Mouse (Mus musculus) thymus, postnatal 25 days (tissue): Measurements from ENCODE around the gene Abi3bp.

ENCODE experiments used
- DNase-seq: peaks from one replicate; pipeline ENCODE4 v3.0.0; 2022

Gene Abi3bp

DNA sequence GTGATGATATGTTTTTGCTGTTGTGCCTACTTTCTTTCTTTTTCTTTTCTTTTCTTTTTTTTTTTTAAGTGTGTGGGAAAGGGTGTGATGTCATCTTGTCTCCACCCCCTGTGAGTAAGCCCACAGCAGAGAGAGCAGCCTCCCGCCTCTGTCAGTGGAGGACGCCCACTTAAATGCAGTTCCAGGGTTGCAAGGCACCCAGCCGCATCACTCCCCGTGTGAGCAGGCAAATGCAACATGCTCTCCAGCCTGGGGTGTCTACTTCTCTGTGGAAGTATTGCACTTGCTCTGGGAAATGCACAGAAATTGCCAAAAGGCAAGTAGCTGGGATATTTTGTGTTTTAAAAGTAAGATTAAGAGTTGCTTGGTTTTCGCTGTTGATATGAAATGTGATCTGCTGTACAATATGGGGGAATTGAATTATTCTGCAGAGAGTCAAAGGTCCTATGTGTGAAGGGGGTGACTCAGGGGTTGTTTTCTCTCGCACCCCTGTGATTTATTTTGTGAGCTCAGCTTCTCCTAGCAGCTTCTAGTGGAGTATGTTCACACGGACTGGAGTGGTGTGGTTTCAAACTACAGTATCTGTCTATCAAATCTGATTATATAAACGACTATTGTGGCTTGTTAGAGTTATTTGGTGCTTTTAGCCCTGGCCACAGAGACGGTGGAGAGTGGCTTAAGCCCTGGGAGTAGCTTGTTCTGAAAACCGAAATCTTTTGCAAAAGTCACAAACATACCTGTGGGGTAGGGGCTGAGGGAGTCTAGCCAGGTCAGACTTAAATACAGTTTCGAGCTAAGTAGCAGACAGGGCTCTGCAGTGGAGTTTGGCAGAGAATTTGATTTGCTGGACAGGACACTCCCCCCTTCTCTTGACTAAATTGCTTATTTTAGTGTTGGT, at the start of gene Abi3bp:
Gene Abi3bp (plus strand): TSS at position 202 of the 898 bp plus-strand sequence.
- no peak for DNase-seq

DNA sequence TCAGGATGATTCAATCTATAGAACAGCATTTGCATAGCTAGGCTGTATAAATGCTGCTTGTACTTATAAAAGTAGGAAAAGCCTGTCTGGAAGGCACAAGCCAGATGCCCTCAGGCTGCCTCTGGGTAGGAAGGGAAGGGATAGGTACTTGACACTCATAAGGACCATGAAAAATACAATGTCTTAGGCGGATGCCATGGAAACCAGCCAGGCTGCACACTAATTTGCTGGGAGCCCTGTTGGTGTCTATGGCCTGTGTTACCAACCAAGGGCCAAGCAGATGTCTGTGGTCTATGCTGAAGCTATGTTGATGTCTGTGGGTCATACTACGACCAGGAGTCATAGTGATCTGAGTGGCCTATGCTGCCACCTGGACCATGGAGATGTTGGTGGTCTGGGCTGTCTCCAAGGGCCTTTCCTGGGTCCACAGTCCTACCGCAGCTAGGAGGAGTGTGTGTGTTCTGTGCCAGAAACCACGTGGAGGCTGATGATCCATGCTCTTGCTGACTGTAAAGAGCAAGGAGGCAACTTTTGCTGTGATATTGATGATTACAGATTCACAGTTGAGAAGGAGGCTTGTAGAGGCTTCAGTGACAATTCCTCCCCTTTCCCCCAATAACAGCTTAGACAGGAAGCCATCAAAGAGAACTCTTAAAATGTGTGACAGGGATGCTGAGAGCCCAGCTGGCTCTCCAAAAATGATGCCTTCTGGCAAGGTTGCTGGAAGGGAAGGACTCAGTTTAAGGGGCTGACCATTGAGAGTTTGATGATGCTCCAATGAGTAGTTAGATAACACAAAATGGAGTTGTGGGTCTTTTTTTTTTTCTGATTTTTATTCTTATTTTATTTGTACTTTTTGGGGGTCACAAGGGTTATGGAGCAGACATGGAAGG, 42.1 kb upstream of the Abi3bp start:
- DNase-seq, result no peak

DNA sequence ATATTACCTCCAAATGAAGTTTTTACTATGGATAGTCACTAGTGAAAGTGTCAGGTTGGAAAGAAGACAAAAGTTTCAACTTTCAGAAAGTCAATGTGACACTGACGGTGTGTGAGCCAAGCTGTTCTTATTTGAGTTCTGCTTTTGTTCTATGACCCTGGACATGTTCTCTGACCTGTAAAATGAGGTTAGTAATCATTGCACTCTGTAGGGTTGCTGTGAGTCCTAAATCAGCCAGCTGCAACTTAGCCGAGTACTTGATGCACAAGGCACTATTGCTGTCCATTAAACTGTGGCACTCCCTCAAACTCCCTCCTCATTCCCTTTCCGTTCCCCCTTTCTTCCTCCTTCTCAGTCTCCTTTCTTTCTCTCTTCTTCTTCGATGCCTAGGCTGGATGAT, 37.4 kb upstream of the Abi3bp start:
- DNase-seq, result no peak

DNA sequence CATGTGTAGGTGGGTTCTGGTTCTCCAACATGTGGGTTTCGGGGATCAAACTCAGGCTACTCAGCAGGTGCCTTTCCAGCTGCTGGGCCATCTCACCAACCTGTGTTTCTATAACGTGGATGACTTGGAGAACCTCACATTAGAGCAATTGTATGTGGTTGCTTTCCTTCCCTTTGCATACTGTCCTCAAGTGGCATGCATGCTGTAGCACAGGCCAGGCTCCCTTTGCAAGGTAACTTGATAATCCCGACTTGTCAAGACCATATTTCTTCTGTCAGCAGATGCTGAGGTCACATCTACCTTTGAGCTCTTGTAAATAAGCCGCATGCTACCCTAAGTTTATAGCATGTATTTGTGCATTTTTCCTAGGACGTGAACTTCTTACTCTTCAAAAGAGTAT, 36.6 kb upstream of the Abi3bp start:
- DNase-seq, result no peak

DNA sequence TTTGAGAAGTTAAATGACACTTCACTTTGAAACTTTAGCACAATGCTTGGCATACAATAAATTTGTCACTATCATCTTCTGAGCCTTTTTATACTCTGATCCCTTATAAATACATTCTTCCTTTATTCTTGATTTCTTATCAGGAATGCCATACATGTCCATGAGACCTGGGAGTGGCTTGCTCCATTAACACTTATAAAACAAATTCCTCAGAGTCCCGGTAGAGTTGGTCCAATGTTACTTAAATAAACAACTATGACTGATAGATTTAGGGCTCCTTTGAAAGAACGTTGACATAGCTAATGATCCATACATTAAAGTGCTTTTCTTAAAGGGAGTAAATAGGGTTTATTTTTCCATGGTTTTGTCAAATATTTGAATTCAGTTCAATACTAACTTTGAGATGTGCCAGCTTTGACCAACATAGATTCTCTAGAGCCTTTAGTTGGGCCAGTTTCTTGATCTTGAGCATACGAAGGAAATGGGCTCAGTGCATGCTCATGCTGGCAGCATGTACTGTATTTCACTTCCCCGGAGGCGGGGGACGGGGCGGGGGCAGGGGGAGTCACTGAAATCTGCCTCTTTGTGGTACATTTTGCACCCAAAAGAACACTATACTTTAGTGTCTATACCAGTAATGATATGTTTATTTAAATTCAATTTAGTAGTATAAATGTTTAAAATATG, 35.9 kb upstream of the Abi3bp start:
- DNase-seq, result no peak

DNA sequence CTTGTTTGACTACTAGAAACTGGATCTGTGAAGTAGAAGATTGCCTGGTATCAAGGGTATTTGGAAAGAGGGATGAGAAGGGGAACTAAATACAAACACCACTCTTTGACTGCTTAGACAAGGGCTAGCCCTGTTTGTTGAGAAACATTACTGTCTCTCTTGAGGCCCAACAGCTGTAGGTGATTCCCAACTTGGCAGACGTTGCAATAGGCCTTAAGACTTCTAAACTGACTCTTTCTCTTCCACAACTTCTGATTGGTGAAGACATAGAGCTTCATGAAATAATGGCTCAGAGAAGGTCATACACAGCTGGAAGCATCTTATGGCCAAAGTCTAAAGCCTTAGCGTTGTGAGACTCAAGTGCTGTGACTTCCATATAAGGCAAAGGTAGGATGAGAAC, 26.2 kb upstream of the Abi3bp start:
- no peak for DNase-seq

DNA sequence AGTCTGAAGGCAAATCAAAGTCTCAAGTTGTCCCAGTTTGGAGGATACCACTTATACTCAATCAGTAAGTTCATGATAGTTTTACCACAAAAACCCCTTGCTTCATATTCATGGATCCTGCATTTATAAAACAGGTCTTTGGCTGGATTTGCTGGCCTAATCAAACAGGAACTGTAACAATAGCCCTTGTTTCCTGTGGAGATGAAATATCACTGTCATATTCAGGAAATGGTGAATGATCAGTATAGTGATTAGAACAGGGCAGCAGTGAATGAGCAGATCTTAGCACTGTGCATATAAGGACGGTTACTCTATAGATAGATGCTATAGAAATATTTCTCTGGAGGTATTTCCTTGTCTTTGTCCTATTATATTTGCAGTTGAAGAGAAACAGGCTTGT, 25.8 kb upstream of the Abi3bp start:
- DNase-seq, result no peak

DNA sequence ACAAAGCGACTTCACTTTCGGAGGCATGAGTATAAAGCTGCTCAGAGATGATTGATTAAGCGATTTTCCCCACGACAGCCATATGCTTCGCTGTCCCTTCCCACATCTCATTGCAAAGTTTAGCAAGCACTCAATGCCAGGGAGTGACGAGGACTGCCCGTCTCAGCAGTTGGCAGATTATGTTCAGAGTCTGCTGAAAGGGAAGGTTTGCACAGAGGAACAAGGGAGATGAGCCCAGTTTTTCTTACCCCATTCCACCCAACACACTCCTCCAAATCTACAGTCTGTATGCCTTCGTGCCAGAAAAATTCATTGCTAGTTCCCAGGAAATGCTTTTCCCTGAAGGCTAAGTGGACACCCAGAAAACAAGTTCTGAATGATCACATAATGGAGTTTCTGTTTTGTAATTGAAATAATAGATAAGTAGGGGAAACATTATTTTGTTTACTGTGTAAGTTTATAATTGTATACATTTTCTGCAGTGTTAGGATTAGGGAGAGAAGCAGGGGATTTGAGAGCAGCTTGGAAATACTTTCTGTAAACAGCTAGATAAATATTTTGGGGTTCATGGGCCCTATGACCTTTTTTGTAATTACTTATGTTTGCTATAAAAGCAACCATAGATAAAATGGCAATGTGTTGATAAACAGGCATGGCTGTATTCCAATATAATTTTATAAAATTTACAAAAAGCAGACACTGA, 19.5 kb upstream of the Abi3bp start:
- no peak for DNase-seq

DNA sequence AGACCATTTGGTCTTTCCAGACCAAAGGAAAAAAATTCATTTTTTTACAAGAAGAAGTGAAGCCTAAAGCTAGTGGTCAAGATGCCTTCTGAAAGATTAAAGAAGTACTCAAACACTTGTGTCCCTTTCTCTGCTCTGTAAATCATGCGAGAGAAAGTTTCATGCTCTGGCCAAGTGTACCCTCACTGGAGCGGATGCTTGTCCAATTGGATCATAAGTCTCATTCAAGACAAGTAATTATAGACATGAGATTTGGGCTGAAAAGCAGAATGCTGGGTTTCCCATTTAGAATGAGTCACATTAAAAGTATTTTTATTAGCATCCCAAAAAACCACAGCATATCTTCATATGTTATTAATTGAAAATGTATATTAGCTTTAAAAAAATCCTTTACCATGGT, 4.5 kb upstream of the Abi3bp start:
- no peak for DNase-seq

DNA sequence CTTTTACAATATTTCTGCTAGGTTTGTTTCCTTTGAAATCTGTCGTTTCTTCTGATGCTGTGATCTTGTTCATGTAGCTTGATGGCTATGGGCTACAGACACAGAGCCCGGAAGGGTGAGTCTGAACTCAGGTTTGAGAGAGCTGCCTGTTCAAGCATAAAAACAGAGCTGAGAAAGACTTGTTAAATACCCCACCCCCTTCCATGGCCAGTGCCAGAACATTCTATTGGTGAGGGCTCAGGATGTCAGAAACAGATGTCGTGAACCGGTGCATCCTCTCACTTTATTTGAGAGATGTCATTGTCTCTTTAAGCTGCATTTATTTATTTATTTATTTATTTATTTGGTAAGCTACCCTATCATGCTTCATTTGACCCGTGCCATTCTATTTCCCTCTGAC, 2.0 kb upstream of the Abi3bp start:
- no peak for DNase-seq

DNA sequence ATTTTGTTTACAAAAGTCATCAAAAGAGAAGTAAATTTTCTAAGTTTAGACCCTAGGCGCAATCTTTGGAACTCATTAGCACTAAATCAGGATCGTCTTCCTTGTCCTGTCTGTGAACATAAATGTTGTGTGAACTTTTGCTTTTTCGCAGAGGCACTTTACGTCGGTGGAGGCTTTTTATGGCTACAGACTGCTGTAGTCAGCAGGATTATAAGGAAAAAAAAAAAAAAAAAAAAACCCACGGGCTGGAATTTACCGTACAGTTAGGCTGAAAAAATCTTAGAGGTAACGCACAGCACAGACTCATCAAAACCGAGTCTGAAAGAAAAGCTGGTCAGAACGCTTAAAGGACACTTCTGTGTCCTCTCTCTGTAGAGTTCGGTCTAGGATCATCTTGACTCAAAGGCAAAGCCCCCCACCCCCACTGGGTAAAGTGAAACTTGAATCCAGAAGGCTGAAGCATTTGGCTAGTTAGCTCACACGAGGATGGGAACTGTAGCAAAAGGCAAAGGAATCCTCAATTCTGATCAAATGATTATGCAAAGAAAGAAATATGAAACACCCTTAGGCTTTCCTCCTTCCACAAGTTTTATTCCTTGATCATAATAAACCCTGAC, 1.0 kb downstream of the Abi3bp start:
- DNase-seq, result no peak

DNA sequence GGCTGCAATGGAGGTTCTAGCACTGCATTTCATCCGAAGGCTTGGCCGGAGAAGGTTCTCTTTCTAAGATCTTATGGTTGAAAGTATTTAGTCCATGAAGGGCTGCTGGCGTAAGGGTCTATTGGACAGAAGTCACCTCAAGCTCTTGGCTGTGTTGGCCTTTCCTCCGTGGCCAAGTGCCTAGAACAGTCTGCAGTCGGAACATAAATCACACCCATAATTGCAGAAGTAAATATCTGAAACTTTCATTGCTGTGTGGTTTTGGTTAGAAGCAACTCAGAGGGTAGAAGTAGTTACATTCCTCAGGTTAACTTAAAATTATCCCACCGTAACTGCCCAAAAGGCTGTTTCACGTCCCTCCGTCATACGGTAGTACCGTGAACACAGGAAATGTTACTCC, 5.8 kb downstream of the Abi3bp start:
- no peak for DNase-seq

DNA sequence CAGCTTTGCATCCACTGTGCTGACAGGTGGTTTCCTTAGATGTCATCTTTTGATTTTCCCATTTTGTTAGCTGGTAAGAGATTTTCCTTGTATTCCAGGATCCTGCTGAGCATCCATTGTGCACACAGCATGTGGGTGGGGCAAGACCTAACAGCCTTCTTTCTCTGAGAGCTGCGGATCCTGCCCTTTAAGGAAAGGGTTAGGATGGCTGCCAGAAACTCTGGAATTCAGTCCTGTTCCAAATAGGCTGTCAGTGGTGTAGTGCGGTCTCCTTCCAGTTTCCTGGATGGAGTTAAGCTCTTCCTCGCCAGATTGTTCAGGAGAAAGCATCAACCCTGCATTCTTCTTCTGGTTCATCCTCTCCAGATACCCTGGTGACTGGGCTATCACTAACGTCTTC, 8.8 kb downstream of the Abi3bp start:
- DNase-seq, result no peak

DNA sequence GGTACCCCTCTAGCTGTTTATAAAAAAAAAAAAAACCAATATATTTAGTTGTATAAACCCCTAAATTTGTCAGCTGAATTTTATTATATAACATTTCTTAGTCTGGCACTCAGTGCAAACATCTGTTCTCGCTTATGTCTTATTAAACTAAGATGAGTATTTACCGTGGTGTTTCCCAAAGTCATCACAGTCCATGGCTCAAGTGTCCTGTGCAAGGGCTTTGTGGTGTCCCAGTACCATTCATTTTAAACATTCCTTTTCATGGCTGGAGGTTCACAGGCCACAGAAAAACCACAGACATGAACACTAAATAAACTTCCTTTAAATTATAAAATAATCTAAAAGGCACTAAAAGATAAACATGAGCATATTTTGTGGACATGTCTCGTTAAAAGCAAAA, 13.2 kb downstream of the Abi3bp start:
- DNase-seq, result no peak

DNA sequence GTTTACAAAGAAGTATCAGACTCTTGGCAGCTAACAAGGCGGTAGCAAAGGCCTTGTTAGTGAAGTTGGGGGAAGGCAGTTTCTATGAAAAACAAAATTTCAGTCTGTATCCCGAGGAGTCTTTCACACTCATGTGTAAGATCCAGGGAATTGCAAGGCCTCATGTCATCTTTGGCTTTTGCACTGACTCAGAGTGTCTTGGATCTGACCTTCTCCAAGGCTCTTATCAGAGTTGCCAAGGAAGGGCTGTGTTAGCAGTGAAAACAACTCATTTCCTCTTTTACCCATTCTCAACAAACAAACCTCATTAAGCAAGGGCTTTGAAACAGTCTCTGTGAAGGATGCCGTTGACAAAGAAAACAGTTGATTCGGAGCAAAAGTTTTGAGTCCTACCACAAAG, 17.6 kb downstream of the Abi3bp start:
- no peak for DNase-seq

DNA sequence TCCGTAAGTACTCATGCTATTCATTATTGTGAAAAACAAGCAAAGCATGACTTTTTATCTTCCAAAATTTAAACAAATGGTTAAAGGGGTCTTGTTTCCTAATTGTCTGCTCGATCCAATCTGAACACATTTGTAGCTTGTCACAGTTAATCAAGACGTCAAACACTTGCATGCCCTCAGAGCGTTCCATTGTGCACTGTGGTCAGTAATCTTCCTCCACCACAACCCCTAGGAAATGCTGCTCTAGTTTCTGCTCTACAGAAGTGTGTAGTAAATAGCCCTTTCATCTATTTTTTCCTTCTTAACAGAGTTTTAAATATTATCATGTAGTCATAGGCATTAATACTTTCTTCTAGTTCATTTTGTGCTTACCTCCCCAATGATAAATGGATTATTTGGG, 19.1 kb downstream of the Abi3bp start:
- DNase-seq, result no peak

DNA sequence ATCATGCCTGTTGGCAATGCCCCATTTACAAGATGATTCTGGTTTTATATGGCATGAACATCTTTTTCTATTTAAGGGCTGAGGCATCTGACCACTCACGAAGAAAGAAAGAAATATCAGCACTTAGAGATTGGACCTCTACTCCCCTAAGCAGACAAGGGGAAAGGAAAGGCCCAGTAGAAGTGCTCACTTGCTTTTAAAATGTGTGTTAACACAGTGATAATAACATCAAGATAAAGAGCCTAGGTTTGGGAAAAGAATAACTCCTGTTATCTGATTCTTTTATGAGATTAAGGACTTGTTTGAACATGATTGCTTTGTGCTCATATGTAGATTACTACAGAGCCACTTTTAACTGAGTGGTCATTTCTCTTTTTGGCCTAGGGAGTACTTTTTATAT, 21.0 kb downstream of the Abi3bp start:
- DNase-seq, result no peak

DNA sequence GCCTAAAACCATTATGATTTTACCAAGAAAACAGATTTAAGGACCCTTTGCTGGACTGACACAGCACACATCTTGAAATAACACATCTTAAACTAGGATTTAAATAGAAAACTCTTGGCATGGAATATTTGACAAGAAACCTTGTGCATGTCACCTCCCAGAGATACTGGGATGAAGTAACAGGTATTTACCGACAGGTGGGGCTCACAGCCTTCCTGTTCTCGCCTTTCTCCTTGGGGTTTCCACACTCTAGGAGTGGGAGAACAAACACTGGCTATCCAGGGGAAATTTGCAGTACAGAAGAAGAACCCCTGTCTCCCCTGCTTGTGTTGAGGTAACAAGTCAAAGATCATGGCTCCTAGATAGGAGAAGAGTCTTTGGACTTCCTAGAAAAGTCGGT, 22.8 kb downstream of the Abi3bp start:
- DNase-seq, result no peak

DNA sequence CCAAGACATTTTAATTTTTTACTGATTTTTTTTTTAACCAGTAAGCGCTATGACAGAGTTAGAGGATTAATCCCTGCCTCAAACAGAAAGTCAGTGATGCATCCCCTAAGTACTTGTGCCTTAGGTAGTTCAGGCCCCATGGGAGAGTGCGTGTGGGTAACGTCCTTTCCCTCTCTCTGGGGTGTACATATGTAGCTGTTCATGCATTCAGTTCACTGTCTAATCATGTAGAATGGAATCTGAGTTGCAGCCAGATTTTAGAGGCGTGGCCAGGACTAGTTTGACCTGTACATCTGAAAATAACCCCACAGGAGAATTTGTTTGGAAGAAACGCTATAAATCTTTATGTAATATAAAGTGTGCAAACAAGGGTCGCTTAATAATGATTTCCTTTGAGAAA, 23.4 kb downstream of the Abi3bp start:
- no peak for DNase-seq

DNA sequence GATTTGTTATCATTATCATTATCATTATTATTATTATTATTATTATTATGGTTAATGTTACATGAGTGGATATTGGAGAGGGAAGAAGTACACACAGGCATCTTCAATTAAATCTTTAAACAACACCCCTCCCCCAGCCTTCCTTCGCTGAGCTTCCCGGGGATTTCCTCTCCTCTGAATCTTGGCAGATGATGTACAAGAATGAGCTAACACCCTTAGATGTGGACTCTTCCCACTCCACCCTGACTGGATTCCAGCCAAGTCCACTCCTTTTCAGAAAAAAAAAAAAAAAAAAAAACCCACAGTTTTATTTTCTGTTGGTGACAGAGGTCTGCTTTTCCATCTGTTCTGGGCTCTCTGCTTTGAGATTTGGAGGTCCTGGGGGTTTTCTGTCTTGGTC, 23.8 kb downstream of the Abi3bp start:
- no peak for DNase-seq

DNA sequence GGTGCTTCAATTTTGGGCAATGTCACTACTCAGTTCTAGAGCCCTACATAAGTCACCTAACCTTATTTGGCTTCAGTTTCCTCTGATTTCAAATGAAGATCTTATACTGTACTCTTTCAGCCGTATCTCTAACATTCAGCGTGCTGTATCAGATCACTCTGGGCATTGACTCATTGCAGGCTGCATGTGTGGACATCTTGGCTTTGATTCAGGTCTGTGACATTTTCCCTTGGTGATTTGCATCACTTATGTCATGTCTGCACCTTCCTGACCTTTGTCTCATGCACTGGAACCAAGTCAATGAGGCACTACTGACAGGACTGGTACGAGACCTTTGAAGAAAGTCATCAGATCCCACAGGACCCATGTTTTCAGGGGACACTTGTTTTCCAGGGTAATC, 24.5 kb downstream of the Abi3bp start:
- no peak for DNase-seq

DNA sequence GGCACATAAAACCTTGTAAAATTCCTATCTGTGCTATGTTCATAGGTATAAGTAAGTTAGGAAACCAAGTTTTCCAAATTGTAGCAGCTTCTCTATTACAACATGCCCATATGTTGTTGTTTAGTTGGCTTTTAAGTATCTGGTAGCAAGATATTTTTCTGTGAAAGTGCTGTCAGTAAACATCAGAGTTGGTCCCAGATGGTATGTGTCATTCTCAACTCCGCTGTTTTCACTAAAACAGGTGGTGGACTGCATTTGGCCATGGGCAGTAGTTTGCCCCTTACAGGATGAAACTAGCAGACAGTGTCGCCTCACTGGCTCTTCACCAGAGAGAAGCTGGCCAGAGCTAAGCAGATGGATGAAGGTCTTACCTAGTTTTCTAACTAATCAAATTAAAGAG, 26.3 kb downstream of the Abi3bp start:
- no peak for DNase-seq
